Mouse (Mus musculus): ENCODE measurements at regions not wholly inside any gene's neighbourhood (a gene's known extent, or its start where the extent isn't known, plus 50 kb on each side); places are given as distances from the start of the nearest gene placed in this dataset.

- TF ChIP-seq CTCF (IDR thresholded peaks at IDR 0.05; ENCODE audit: low read depth, low read length) (no peak), POLR2A (IDR thresholded peaks at IDR 0.05; ENCODE audit: borderline replicate concordance, low read depth, low read length) (no peak)
These were observed 54.9 kb upstream of the Chst1 start for GRCm38 (mm10) chr2:92544364-92545151.
